In genomic region chr11:98412797-98413301, GRCm38 (mm10) we compare ENCODE assay signal across 9 mouse cellular contexts. TPM values are rescaled to one million over a fixed set of nuclear protein-coding genes. Genes with fewer than 3 reads are reported as not detected.
DNase-seq lines count a peak whose midpoint lies in the region; ATAC-seq and TF ChIP-seq lines count a peak whose summit lies in the region.
"Had no signal": no experiment of that assay in that cellular context is flagged by ENCODE, and none has a peak within 500 bp of the region (broad histone marks: within the 10 kb centered on the region; RNA-seq: fewer than 3 reads in every experiment).

No protein-coding gene starts in this region.

- DNase-seq in gastrocnemius, adult 2 months: no peak
- no peak for DNase-seq in gastrocnemius, postnatal 14 days
- peak; percentile 38 for DNase-seq in R1 (ENCODE audit: low read depth, low spot score)
- no peak for DNase-seq in thymus, postnatal 36 days
- no peak for DNase-seq in left cerebral cortex, adult 8-10 months (ENCODE audit: low spot score in 2 of 2)

- peaks cover 67% of the 10 kb centered on the region for H3K4me1 ChIP-seq in heart, embryonic 12.5 days (replicated peaks)
- peaks cover 45% of the 10 kb centered on the region for H3K4me1 ChIP-seq in limb, embryonic 12.5 days (replicated peaks)

- ATAC-seq in heart, embryonic 12.5 days (ENCODE audit: insufficient number of reproducible peaks, low FRiP score): peak; percentile 40
- peak; percentile 32; the same call in 1 of the 2 replicates for ATAC-seq in limb, embryonic 12.5 days (ENCODE audit: insufficient number of reproducible peaks, insufficient read depth, low FRiP score, low TSS enrichment, low read depth)

- no peak for TF ChIP-seq POLR2A in myocyte (IDR thresholded peaks at IDR 0.05; ENCODE audit: insufficient read length, low read depth)

- H3K4me3 ChIP-seq in gastrocnemius, adult 2 months: peak overlapping the region; percentile 90
- H3K4me3 ChIP-seq in heart, embryonic 12.5 days: peak overlapping the region; percentile 93
- peak overlapping the region; percentile 95 for H3K4me3 ChIP-seq in limb, embryonic 12.5 days (replicated peaks)
- peak overlapping the region; percentile 72 for H3K4me3 ChIP-seq in myocyte

- H3K4me2 ChIP-seq in heart, embryonic 12.5 days: peak overlapping the region; percentile 70
- peak overlapping the region; percentile 73 for H3K4me2 ChIP-seq in limb, embryonic 12.5 days
- H3K4me2 ChIP-seq in myocyte (ENCODE audit: low read depth): peak overlapping the region; percentile 81

- peak overlapping the region; percentile 90 for H3K27ac ChIP-seq in gastrocnemius, adult 2 months
- peak overlapping the region; percentile 93 for H3K27ac ChIP-seq in heart, embryonic 12.5 days (ENCODE audit: poor library complexity, severe bottlenecking)
- peak overlapping the region; percentile 97 for H3K27ac ChIP-seq in limb, embryonic 12.5 days

- H3ac ChIP-seq in myocyte (ENCODE audit: control insufficient read depth, insufficient read length): peak overlapping the region; percentile 75

- under 1% methylated on average over 40 of the region's 40 CpGs for WGBS in heart, embryonic 12.5 days
- WGBS in limb, embryonic 12.5 days: under 1% methylated on average over 40 of the region's 40 CpGs

- H3K9me3 ChIP-seq in heart, embryonic 12.5 days (replicated peaks): no peaks in the 10 kb centered on the region
- no peaks in the 10 kb centered on the region for H3K9me3 ChIP-seq in limb, embryonic 12.5 days

- H3K27me3 ChIP-seq in heart, embryonic 12.5 days (replicated peaks): no peaks in the 10 kb centered on the region
- H3K27me3 ChIP-seq in limb, embryonic 12.5 days: peaks cover 16% of the 10 kb centered on the region
- H3K27me3 ChIP-seq in myocyte (ENCODE audit: control insufficient read depth, insufficient read depth, insufficient read length): no peaks in the 10 kb centered on the region

- H3K36me3 ChIP-seq in heart, embryonic 12.5 days: peaks cover 5% of the 10 kb centered on the region; the same call in 1 of the 2 replicates
- no peaks in the 10 kb centered on the region; the same call in 1 of the 2 replicates for H3K36me3 ChIP-seq in limb, embryonic 12.5 days
- H3K36me3 ChIP-seq in myocyte (ENCODE audit: control insufficient read depth, insufficient read depth): no peaks in the 10 kb centered on the region

- peaks cover 26% of the 10 kb centered on the region for H3K79me2 ChIP-seq in myocyte (ENCODE audit: control insufficient read depth, insufficient read depth)

- TF ChIP-seq CTCF in gastrocnemius, adult 2 months (IDR thresholded peaks at IDR 0.05): no peak

- intact Hi-C loops in gastrocnemius, adult 2 months (cut with DNase I): loop anchor here (5.0 kb wide), 1 partner anchor 44 kb away; no protein-coding TSS in a partner anchor
- intact Hi-C loops in gastrocnemius, postnatal 14 days (cut with DNase I; ENCODE audit: low total_unique reads): no loop called here

- H3K9ac ChIP-seq in heart, embryonic 12.5 days: peak overlapping the region; percentile 100
- H3K9ac ChIP-seq in limb, embryonic 12.5 days (replicated peaks): peak overlapping the region; percentile 96

TF ChIP-seq in myocyte, 11 proteins besides CTCF, POLR2A, EP300 and RAD21:
- no peak for TF ChIP-seq POLR2AphosphoS2 (IDR thresholded peaks at IDR 0.05; ENCODE audit: insufficient read length, low read depth)
- TF ChIP-seq TCF12 (IDR thresholded peaks at IDR 0.05; ENCODE audit: insufficient read depth, poor library complexity, severe bottlenecking): no peak
- TF ChIP-seq REST (IDR thresholded peaks at IDR 0.05; ENCODE audit: insufficient read depth, insufficient read length): no peak
- no peak for TF ChIP-seq E2F4 (IDR thresholded peaks at IDR 0.05; ENCODE audit: insufficient read depth)
- no peak for TF ChIP-seq MYOD1 (IDR thresholded peaks at IDR 0.05; ENCODE audit: control insufficient read depth in 1 of 3, insufficient read length in 2 of 3, low read depth in 2 of 3)
- no peak for TF ChIP-seq USF1 (IDR thresholded peaks at IDR 0.05; ENCODE audit: low read depth)
- no peak for TF ChIP-seq SRF (IDR thresholded peaks at IDR 0.05; ENCODE audit: control insufficient read depth, insufficient read length, low read depth)
- no peak for TF ChIP-seq CEBPB (IDR thresholded peaks at IDR 0.05; ENCODE audit: insufficient read depth, poor library complexity, severe bottlenecking)
- TF ChIP-seq MYOG (IDR thresholded peaks at IDR 0.05; ENCODE audit: control insufficient read depth in 1 of 3, insufficient read depth in 1 of 3, insufficient read length in 2 of 3, low read depth in 2 of 3): no peak

RNA-seq across cellular contexts. Expression of gene Erbb2, which starts 0.6 kb away (rescaled TPM):
- total RNA-seq in gastrocnemius, adult 2 months (2021): 1 to 10 TPM; 1.6 to 1.9 TPM
- 1 to 10 TPM; 3.9 to 5.3 TPM for total RNA-seq in gastrocnemius, postnatal 14 days (2021)
- 66.7 and 67.1 TPM in 2 replicates for polyA plus RNA-seq in heart, embryonic 12.5 days (2016; fragmentation: Nextera tagmentation; extraction: Ambion mirVana)
- 40.8 and 45.7 TPM in 2 replicates for polyA plus RNA-seq in limb, embryonic 12.5 days (2016; fragmentation: Nextera tagmentation; extraction: Ambion mirVana)
- 33.5 TPM for polyA plus RNA-seq in myocyte (2012; fragmentation: generic; extraction: Trizol)
- total RNA-seq in left cerebral cortex, adult 8-10 months (2022): 1 to 10 TPM; 2.0 to 2.6 (median 2.3) TPM
- total RNA-seq: MEL had no signal

RNA-seq across cellular contexts. Expression of gene Pgap3, which starts 12.6 kb away (rescaled TPM):
- 1 to 10 TPM; 2.2 to 3.0 TPM for total RNA-seq in gastrocnemius, adult 2 months (2021)
- 1 to 10 TPM; 2.2 to 2.9 TPM for total RNA-seq in gastrocnemius, postnatal 14 days (2021)
- polyA plus RNA-seq in heart, embryonic 12.5 days (2016; fragmentation: Nextera tagmentation; extraction: Ambion mirVana): 20.0 and 20.6 TPM in 2 replicates
- polyA plus RNA-seq in limb, embryonic 12.5 days (2016; fragmentation: Nextera tagmentation; extraction: Ambion mirVana): 7.9 and 9.7 TPM in 2 replicates
- 8.7 TPM for polyA plus RNA-seq in myocyte (2012; fragmentation: generic; extraction: Trizol)
- total RNA-seq in left cerebral cortex, adult 8-10 months (2022): 10 to 100 TPM in 2 of 4 experiments, 1 to 10 TPM in 2; 8.5 to 11.1 (median 9.9) TPM

RNA-seq across cellular contexts. Expression of gene Mien1, which starts 25.9 kb away (rescaled TPM):
- total RNA-seq in gastrocnemius, adult 2 months (2021): 10 to 100 TPM; 30.3 to 37.4 TPM
- total RNA-seq in gastrocnemius, postnatal 14 days (2021): 10 to 100 TPM; 27.7 to 30.3 TPM
- 102 and 104 TPM in 2 replicates for polyA plus RNA-seq in heart, embryonic 12.5 days (2016; fragmentation: Nextera tagmentation; extraction: Ambion mirVana)
- 74.4 and 79.8 TPM in 2 replicates for polyA plus RNA-seq in limb, embryonic 12.5 days (2016; fragmentation: Nextera tagmentation; extraction: Ambion mirVana)
- 112 TPM for polyA plus RNA-seq in myocyte (2012; fragmentation: generic; extraction: Trizol)
- total RNA-seq in left cerebral cortex, adult 8-10 months (2022): 100 to 1,000 TPM in 2 of 4 experiments, 10 to 100 TPM in 2; 93.7 to 114 (median 102) TPM

RNA-seq across cellular contexts. Expression of gene Pnmt, which starts 26.6 kb away (rescaled TPM):
- total RNA-seq in gastrocnemius, adult 2 months (2021): 1 to 10 TPM; 1.8 to 5.9 TPM
- total RNA-seq in gastrocnemius, postnatal 14 days (2021): under 1 TPM; 0.39 to 0.53 TPM
- 1.7 and 2.0 TPM in 2 replicates for polyA plus RNA-seq in heart, embryonic 12.5 days (2016; fragmentation: Nextera tagmentation; extraction: Ambion mirVana)
- 0.37 and 0.41 TPM in 2 replicates for polyA plus RNA-seq in limb, embryonic 12.5 days (2016; fragmentation: Nextera tagmentation; extraction: Ambion mirVana)
- 2.2 TPM for polyA plus RNA-seq in myocyte (2012; fragmentation: generic; extraction: Trizol)
- 1 to 10 TPM in 2 of 4 experiments, under 1 TPM in 2; 0.65 to 1.7 (median 0.96) TPM for total RNA-seq in left cerebral cortex, adult 8-10 months (2022)
- total RNA-seq: MEL had no signal

RNA-seq across cellular contexts. Expression of gene Tcap, which starts 29.2 kb away (rescaled TPM):
- 1,000 to 10,000 TPM; 3,050 to 3,067 TPM for total RNA-seq in gastrocnemius, adult 2 months (2021)
- total RNA-seq in gastrocnemius, postnatal 14 days (2021): 1,000 to 10,000 TPM in 1 of 2 experiments, 100 to 1,000 TPM in 1; 673 to 1,120 TPM
- polyA plus RNA-seq in heart, embryonic 12.5 days (2016; fragmentation: Nextera tagmentation; extraction: Ambion mirVana): 143 and 152 TPM in 2 replicates
- polyA plus RNA-seq in limb, embryonic 12.5 days (2016; fragmentation: Nextera tagmentation; extraction: Ambion mirVana): 4.7 TPM in 2 replicates
- 131 TPM for polyA plus RNA-seq in myocyte (2012; fragmentation: generic; extraction: Trizol)
- 10 to 100 TPM in 2 of 4 experiments, 1 to 10 TPM in 2; 8.2 to 16.6 (median 12.1) TPM for total RNA-seq in left cerebral cortex, adult 8-10 months (2022)
- total RNA-seq: MEL had no signal
